Mouse (Mus musculus): ENCODE measurements at regions not wholly inside any gene's neighbourhood (a gene's known extent, or its start where the extent isn't known, plus 50 kb on each side); places are given as distances from the start of the nearest gene placed in this dataset.
A peak's percentile ranks its signal among the peaks of the same experiment; 100 is the strongest.
"Not testable (repeated sequence)": the region's sequence is repeated elsewhere in the genome, so short reads cannot be mapped to it uniquely, and the experiment has no call there.

- H3K4me2 ChIP-seq = no peak overlapping the region
- no peaks in the 10 kb centered on the region for H3K27me3 ChIP-seq (replicated peaks)
- ATAC-seq (replicated peaks) = no peak
- H3K4me3 ChIP-seq = no peak overlapping the region
- WGBS = 82% methylated on average over 2 of the region's 2 CpGs
- H3K27ac ChIP-seq = no peak overlapping the region
- H3K4me1 ChIP-seq = peaks cover 3% of the 10 kb centered on the region; the same call in 1 of the 2 replicates
- no peaks in the 10 kb centered on the region for H3K36me3 ChIP-seq (replicated peaks)
- H3K9ac ChIP-seq = no peak overlapping the region
- H3K9me3 ChIP-seq = no peaks in the 10 kb centered on the region
Measured at GRCm38 (mm10) chr7:83431094-83431493, 153.6 kb upstream of the Tmc3 start.

DNA sequence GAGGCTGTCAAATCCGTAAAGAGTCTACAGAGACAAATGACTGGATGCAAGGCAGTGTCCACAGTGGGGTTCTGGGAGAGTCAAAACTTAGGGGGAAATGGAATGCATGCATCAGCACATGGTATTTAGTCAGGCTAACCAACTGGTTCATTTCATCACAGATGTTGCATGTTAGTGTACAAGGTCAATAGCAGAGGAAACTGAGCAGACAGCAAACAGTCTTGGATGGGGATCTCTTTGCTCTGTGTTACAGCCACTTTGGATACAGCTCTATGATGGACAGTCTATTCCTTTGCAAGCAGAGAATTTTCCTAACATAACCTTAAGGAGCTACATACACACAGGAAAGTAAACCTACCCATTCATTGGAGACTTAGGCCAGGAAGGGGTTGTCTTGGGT, 151.9 kb upstream of the Tmc3 start:
- H3K36me3 ChIP-seq (replicated peaks) = no peaks in the 10 kb centered on the region
- 95% methylated on average over 1 of the region's 1 CpGs for WGBS
- no peak overlapping the region for H3K4me3 ChIP-seq
- no peak overlapping the region for H3K4me2 ChIP-seq
- H3K9ac ChIP-seq = no peak overlapping the region
- no peaks in the 10 kb centered on the region for H3K9me3 ChIP-seq
- H3K27ac ChIP-seq = no peak overlapping the region
- H3K27me3 ChIP-seq (replicated peaks) = no peaks in the 10 kb centered on the region
- H3K4me1 ChIP-seq = peaks cover 3% of the 10 kb centered on the region; the same call in 1 of the 2 replicates
- no peak for ATAC-seq (replicated peaks)

DNA sequence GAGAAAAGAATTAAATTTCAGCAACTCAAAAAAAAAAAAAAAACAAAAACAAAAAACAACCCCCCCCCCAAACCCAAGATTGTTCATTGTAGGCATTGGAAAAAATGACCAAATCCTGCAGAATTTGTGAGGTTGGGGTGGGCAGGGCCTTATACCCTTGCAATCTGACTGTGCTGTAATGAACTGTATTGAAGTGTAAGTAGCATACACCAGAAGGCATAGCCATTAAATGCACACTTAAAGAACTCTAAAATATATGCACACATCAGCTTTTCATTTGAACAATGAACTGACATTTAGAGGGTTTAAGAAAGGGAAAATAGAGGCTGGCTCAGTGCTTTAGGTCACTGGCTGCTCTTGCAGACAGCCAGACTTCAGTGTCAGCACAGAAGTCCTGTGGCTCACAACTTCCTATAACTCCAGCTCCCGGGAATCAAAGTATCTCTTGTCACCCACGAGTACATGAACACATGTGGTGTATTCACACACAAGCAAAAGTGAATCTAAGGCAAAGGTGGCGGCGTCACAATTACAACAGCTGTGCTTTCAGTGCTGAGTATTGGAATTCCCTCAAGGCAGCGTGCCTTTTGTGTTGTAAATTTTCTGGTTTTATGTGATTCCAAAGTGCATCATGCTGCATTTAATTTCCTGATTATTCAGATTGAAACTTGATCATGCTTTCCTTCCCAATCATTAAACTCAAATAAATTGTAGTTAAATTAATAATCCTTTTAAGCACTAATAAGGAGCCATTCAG, 150.6 kb upstream of the Tmc3 start:
- no peak for ATAC-seq (replicated peaks)
- H3K4me1 ChIP-seq = peaks cover 3% of the 10 kb centered on the region; the same call in 1 of the 2 replicates
- 12% methylated on average over 5 of the region's 5 CpGs for WGBS
- H3K36me3 ChIP-seq (replicated peaks) = no peaks in the 10 kb centered on the region
- no peaks in the 10 kb centered on the region for H3K9me3 ChIP-seq
- no peak overlapping the region for H3K4me3 ChIP-seq
- no peaks in the 10 kb centered on the region for H3K27me3 ChIP-seq (replicated peaks)
- H3K27ac ChIP-seq = no peak overlapping the region
- no peak overlapping the region for H3K9ac ChIP-seq
- H3K4me2 ChIP-seq = no peak overlapping the region

DNA sequence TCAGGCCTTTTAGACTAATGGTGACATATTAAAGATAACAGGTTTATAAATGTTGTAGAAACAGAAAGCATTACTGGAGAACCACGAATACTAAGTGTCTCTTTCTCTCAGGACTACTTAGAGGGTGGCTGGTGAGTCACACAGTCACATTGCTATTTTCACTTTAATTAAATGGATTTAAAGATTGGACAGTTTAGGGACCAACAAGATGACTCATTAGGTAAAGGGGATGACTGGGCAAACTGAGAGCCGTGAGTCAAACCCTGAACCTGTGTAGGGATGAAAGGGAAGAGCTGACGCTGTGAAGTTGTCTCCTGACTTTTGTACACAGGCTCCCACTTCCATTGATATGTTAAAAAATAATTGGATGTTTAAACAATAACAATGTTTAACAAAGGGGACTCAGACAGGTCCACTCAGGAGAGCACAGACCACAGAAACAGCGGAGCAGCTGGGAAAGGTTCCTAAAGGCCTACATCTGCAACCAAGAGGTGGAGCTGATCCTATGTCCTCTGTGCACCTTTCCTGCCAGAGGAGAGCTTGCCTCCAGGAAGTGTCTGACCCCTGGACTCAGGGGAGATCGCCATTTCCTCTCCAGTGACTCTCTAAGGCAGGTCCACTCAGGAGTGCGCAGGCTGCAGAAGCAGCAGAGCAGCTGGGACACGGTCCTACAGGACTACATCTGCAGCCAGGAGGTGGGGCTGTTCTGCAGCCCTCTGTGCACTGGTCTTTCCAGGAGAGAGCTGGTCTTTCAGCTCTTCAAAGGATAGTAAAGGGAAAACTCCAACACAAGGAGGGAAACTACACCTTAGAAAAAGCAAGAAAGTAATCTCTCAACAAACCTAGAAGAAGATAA, 146.0 kb upstream of the Tmc3 start:
- Histone ChIP-seq H3K9ac (no peak overlapping the region), H3K36me3 (replicated peaks) (no peaks in the 10 kb centered on the region), H3K27ac (no peak overlapping the region), H3K4me1 (peaks cover 7% of the 10 kb centered on the region), H3K9me3 (no peaks in the 10 kb centered on the region), H3K27me3 (replicated peaks) (no peaks in the 10 kb centered on the region), H3K4me3 (no peak overlapping the region), H3K4me2 (no peak overlapping the region)
- ATAC-seq (replicated peaks) = no peak
- WGBS = 63% methylated on average over 7 of the region's 7 CpGs

DNA sequence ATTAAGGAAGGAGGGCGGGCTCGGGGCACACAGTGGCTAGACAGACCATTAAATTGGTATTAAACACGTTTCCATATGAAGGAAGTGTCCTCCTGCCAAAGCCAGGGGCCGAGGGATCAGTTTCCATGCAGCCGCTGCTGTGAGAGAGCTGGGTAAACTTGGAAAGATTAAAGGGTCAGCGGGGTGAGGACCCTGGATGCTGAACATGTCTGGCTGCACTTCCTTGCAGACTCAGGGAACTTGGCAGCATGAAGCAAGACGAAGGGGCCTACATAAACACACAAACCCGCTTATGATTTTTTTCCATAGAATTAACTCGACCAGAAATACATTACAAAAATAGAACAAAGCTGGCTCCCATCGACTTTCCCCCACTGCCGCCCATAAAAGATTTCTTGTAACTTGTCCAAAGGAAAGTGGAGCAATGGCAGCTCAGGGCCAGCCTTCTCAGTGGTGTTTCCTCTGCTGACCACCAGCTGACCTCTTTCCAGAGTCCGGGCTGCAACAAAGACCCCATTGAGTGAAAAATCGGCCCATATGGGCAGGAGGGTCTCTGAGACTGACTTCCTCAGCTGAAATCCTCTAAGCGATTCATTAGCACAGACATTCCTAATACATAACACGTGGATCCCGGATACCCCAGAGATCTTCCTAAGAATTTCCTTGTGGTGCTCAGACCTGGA, 141.0 kb upstream of the Tmc3 start:
- Histone ChIP-seq H3K27me3 (replicated peaks) (no peaks in the 10 kb centered on the region), H3K27ac (0 out of 2 replicates have a peak overlapping the region, but pooled peaks have one; percentile 6), H3K9me3 (no peaks in the 10 kb centered on the region), H3K9ac (no peak overlapping the region), H3K4me1 (peaks cover 9% of the 10 kb centered on the region), H3K4me3 (no peak overlapping the region), H3K36me3 (replicated peaks) (no peaks in the 10 kb centered on the region), H3K4me2 (no peak overlapping the region)
- ATAC-seq (replicated peaks) = no peak; the same call in 1 of the 2 replicates
- WGBS = 15% methylated on average over 16 of the region's 16 CpGs

DNA sequence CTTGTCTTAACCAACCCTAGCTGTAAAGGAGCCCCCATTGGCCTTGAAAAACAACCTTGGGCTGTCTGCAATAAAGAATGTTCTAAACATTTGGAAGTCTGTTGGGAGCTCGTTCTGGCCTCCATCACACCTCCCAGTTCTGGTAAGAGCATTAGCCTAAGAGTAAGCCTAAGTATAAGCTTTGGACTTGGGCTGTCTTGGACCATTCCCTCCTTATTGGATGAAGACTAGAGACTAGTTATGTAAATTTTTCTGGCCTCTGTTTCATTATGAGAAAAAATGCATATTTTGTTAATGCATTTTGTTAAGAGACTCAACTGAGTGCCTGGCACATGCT, 140.5 kb upstream of the Tmc3 start:
- ATAC-seq (replicated peaks) = no peak
- H3K36me3 ChIP-seq (replicated peaks) = no peaks in the 10 kb centered on the region
- no peaks in the 10 kb centered on the region for H3K9me3 ChIP-seq
- no peak overlapping the region for H3K4me3 ChIP-seq
- peaks cover 9% of the 10 kb centered on the region for H3K4me1 ChIP-seq
- 69% methylated on average over 1 of the region's 1 CpGs for WGBS
- no peaks in the 10 kb centered on the region for H3K27me3 ChIP-seq (replicated peaks)
- no peak overlapping the region for H3K27ac ChIP-seq
- H3K9ac ChIP-seq = no peak overlapping the region
- H3K4me2 ChIP-seq = no peak overlapping the region

GRCm38 (mm10) chr7:83445181-83445926, 139.4 kb upstream of the Tmc3 start:
- H3K4me2 ChIP-seq = no peak overlapping the region
- no peak overlapping the region for H3K9ac ChIP-seq
- no peak overlapping the region for H3K27ac ChIP-seq
- no peak for ATAC-seq (replicated peaks)
- WGBS = 47% methylated on average over 5 of the region's 5 CpGs
- H3K4me1 ChIP-seq = peaks cover 9% of the 10 kb centered on the region
- no peaks in the 10 kb centered on the region for H3K36me3 ChIP-seq (replicated peaks)
- no peak overlapping the region for H3K4me3 ChIP-seq
- H3K27me3 ChIP-seq (replicated peaks) = no peaks in the 10 kb centered on the region
- H3K9me3 ChIP-seq = no peaks in the 10 kb centered on the region

DNA sequence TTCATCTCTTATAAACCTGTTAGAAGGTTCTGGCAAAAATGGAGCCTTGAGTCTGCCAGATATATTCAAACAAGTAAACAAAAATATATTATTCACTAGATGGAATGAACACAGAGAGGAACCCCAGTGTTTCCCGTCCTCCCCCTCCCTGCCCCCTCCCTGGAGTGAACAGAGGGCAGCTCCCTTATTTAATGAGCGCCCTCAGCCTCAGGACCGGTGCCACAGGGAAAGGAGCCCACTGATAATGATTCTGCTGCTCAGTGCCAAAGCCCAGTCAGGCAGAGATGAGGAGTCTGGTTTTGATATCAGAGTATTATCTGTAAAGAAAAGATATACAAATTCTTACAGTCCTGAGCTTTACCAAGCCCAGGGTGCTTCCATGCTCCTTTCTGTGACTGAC, 134.4 kb upstream of the Tmc3 start:
- WGBS = 69% methylated on average over 3 of the region's 3 CpGs
- Histone ChIP-seq H3K9ac (no peak overlapping the region), H3K36me3 (replicated peaks) (no peaks in the 10 kb centered on the region), H3K9me3 (no peaks in the 10 kb centered on the region), H3K27ac (no peak overlapping the region), H3K4me3 (no peak overlapping the region), H3K4me1 (no peaks in the 10 kb centered on the region), H3K27me3 (replicated peaks) (no peaks in the 10 kb centered on the region), H3K4me2 (no peak overlapping the region)
- no peak for ATAC-seq (replicated peaks)

DNA sequence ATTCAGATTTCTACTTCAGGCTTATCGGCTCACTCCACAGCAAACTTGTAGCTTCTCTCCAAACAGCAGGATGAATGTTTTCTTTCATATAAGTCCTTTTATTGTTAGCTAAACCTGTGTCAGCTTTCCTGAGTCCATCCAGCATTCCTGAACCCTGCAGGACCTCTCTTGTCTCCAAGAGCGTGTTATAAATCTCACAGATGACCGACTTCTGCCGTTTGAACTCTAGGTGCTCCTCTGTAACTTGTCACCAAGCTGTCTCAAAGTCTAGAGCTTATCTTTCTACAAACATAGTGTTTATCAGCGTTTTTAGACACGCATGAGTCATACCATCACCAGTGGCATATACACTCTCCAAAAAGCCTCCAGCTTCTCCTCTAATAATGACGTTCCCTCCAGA, 132.4 kb upstream of the Tmc3 start:
- Histone ChIP-seq H3K4me3 (no peak overlapping the region), H3K4me2 (no peak overlapping the region), H3K27me3 (replicated peaks) (no peaks in the 10 kb centered on the region), H3K9me3 (no peaks in the 10 kb centered on the region), H3K27ac (no peak overlapping the region), H3K36me3 (replicated peaks) (no peaks in the 10 kb centered on the region), H3K9ac (no peak overlapping the region), H3K4me1 (no peaks in the 10 kb centered on the region)
- no peak for ATAC-seq (replicated peaks)
- WGBS = 59% methylated on average over 7 of the region's 7 CpGs

DNA sequence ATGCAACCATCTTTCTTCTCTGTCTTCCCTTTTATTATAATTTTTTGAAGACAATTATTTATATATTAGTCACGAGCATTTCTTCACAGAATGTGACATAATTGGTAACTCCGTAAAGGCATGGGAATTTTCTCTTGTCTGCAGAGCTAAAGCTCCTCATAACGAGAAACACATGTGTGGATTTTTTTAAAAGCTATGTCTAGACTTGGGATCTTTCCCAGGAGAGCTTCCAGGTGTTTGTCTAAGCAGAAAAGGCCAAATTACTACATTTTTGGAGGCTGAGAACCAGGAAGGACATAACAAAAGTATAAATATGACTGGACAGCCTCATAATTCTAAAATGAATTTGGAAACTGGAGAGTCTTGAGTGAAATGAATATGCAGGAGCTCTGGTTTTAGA, 125.2 kb upstream of the Tmc3 start:
- ATAC-seq (replicated peaks) = no peak
- Histone ChIP-seq H3K36me3 (replicated peaks) (no peaks in the 10 kb centered on the region), H3K4me1 (no peaks in the 10 kb centered on the region), H3K9ac (no peak overlapping the region), H3K9me3 (no peaks in the 10 kb centered on the region), H3K27me3 (replicated peaks) (no peaks in the 10 kb centered on the region), H3K4me2 (no peak overlapping the region), H3K4me3 (no peak overlapping the region), H3K27ac (no peak overlapping the region)
- 75% methylated on average over 3 of the region's 3 CpGs for WGBS

DNA sequence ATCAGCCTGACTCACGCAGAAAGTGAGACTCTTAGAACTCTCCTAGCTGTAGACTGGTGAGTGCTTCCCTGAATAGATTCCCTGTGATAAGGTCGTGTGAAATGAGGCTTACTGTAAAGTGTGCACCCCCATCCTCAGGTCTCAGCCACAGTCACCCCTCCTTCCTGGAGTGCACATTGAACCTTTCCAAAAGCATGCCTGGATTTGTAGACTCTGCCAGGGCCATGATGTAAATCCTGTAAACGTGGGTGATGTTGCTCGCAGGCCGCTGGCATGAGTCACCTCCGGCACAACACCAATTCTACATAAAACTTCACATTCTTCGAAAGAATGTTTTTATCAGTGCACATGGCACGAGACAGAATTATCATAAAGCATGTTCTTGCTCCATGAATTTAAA, 117.7 kb upstream of the Tmc3 start:
- H3K4me3 ChIP-seq = no peak overlapping the region
- 83% methylated on average over 8 of the region's 8 CpGs for WGBS
- ATAC-seq (replicated peaks) = no peak

DNA sequence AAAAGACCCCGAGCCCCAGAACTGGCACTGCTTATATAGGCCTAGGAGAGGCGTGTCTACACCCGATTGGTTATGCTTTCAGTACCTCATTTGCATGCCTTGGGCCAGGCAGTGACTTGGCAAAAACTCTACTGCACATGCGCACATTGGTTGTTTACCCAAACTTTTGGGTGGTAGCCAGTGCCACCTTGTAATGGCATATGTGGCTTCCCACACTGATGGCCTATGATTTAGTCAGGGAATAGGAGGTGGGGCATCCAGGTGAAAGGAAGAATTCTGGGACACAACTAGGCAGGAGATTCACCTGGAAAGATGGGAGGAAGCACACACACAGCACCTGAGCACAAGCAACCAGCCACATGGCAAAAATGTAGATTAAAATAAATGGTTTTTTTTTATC, 114.9 kb upstream of the Tmc3 start:
- H3K36me3 ChIP-seq (replicated peaks); ATAC-seq (replicated peaks); H3K27ac ChIP-seq; H3K9ac ChIP-seq; H3K27me3 ChIP-seq (replicated peaks); H3K4me2 ChIP-seq; H3K4me3 ChIP-seq; H3K4me1 ChIP-seq; H3K9me3 ChIP-seq: not testable (repeated sequence)
- 90% methylated on average over 4 of the region's 4 CpGs for WGBS

More for the DNA sequence above, 117.7 kb upstream of the Tmc3 start:
- Histone ChIP-seq H3K36me3 (replicated peaks) (no peaks in the 10 kb centered on the region), H3K27me3 (replicated peaks) (no peaks in the 10 kb centered on the region), H3K9me3 (peaks cover 3% of the 10 kb centered on the region; the same call in 1 of the 2 replicates), H3K9ac (no peak overlapping the region), H3K4me2 (no peak overlapping the region), H3K27ac (no peak overlapping the region), H3K4me1 (no peaks in the 10 kb centered on the region)
